In genomic region chr1:131687739-131688138, GRCm38 (mm10) we compare ENCODE assay signal across 26 mouse cellular contexts. TPM values are rescaled to one million over a fixed set of nuclear protein-coding genes. Genes with fewer than 3 reads are reported as not detected.
"Had no signal": no experiment of that assay in that cellular context is flagged by ENCODE, and none has a peak within 500 bp of the region (broad histone marks: within the 10 kb centered on the region; RNA-seq: fewer than 3 reads in every experiment).

No protein-coding gene starts in this region.

- H3K36me3 ChIP-seq: heart, embryonic 10.5 days; heart, embryonic 12.5 days; hindbrain, embryonic 13.5 days; hindbrain, embryonic 15.5 days; limb, embryonic 10.5 days; limb, embryonic 12.5 days; liver, embryonic 13.5 days; liver, embryonic 15.5 days had no signal

- H3K27me3 ChIP-seq: heart, embryonic 12.5 days; hindbrain, embryonic 13.5 days; hindbrain, embryonic 15.5 days; limb, embryonic 12.5 days; liver, embryonic 13.5 days; liver, embryonic 15.5 days had no signal

- H3K4me1 ChIP-seq: hindbrain, embryonic 13.5 days; hindbrain, embryonic 15.5 days; limb, embryonic 10.5 days; limb, embryonic 12.5 days had no signal

- H3K4me2 ChIP-seq: heart, embryonic 12.5 days; hindbrain, embryonic 13.5 days; hindbrain, embryonic 15.5 days; limb, embryonic 12.5 days; liver, embryonic 11.5 days; liver, embryonic 13.5 days; liver, embryonic 15.5 days had no signal

- H3K27ac ChIP-seq: heart, embryonic 10.5 days; hindbrain, embryonic 13.5 days; hindbrain, embryonic 15.5 days; hindbrain, postnatal 0 days; kidney, postnatal 0 days; layer of hippocampus, adult 2 months; left cerebral cortex, adult 2 months; limb, embryonic 10.5 days; limb, embryonic 12.5 days; liver, embryonic 13.5 days; liver, embryonic 15.5 days had no signal

- H3K4me3 ChIP-seq: heart, embryonic 10.5 days; heart, embryonic 12.5 days; hindbrain, embryonic 13.5 days; hindbrain, embryonic 15.5 days; layer of hippocampus, adult 2 months; left cerebral cortex, adult 2 months; limb, embryonic 10.5 days; limb, embryonic 12.5 days; liver, embryonic 13.5 days; liver, embryonic 15.5 days had no signal

- ATAC-seq: hindbrain, postnatal 0 days; intestine, embryonic 16.5 days had no signal

- H3K9ac ChIP-seq: heart, embryonic 12.5 days; hindbrain, embryonic 13.5 days; hindbrain, embryonic 15.5 days; limb, embryonic 12.5 days; liver, embryonic 13.5 days; liver, embryonic 15.5 days had no signal

- H3K9me3 ChIP-seq: heart, embryonic 10.5 days; heart, embryonic 12.5 days; hindbrain, embryonic 13.5 days; hindbrain, embryonic 15.5 days; limb, embryonic 10.5 days; limb, embryonic 12.5 days; liver, embryonic 13.5 days; liver, embryonic 15.5 days had no signal

- DNase-seq: kidney, adult 9 months; liver, embryonic 13.5 days had no signal

RNA-seq across cellular contexts. Expression of gene Ctse, which starts 49.6 kb away (rescaled TPM):
- total RNA-seq: hindbrain, postnatal 0 days; layer of hippocampus, adult 2 months; layer of hippocampus, postnatal 25 days had no signal
- polyA plus RNA-seq: frontal cortex, adult 2 months; heart, embryonic 14.5 days; hindbrain, embryonic 13.5 days; hindbrain, embryonic 15.5 days; hindbrain, postnatal 0 days; limb, embryonic 10.5 days had no signal

RNA-seq across cellular contexts. Expression of gene Slc26a9, which starts 56.1 kb away (rescaled TPM):
- total RNA-seq: gastrocnemius, adult 2 months; gastrocnemius, postnatal 10 days; gastrocnemius, postnatal 25 days; granulocyte monocyte progenitor cell, adult 5-6 weeks; heart, postnatal 10 days; heart, postnatal 25 days; hematopoietic stem cell, adult 5-6 weeks had no signal
- polyA plus RNA-seq: kidney, adult 2 months; limb, embryonic 10.5 days; limb, embryonic 12.5 days; liver, embryonic 11.5 days; liver, embryonic 13.5 days; liver, embryonic 15.5 days had no signal
